Mouse (Mus musculus): ENCODE measurements around the gene Cdk18. TPM values are rescaled to one million over a fixed set of nuclear protein-coding genes. Genes with fewer than 3 reads are reported as not detected.

Gene Cdk18
- total RNA-seq, 2 experiments from 2014 or later = 23.2 to 27.2 TPM

DNA sequence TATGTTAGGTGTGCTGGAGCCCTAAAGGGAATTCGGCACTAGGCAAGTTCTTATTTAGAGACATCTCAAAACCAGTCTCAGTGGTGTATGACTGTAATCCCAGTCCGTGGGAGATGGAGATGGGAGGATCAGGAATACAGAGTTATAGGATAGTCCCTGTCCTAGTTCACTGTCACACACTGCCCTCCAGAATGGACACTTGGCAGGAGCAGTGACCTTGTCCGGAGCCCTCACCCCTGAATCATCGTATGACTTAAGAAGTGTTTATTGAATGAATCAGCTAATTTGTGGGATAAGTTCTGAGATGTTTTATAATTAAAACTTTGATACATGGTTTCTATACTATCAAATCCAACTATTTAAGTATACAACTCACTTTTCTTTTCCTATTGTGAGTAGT, 76.4 kb downstream of the Cdk18 start:
- DNase-seq = no peak

Other genes with a start within 250 kb of the Cdk18 start
- 100 to 1,000 TPM; 150 to 156 TPM for gene Nucks1, start 229.2 kb downstream of the Cdk18 start, total RNA-seq (2021)
- gene Slc45a3, start 176.7 kb downstream of the Cdk18 start, total RNA-seq (2021) = 1 to 10 TPM in 1 of 2 experiments, under 1 TPM in 1; 0.77 to 1.4 TPM
- gene Elk4, start 132.1 kb downstream of the Cdk18 start, total RNA-seq (2021) = 10 to 100 TPM; 50.5 to 61.7 TPM
- gene Mfsd4a, start 71.6 kb downstream of the Cdk18 start, total RNA-seq (2021) = 10 to 100 TPM; 58.3 to 62.8 TPM
- gene Lemd1, start 51.7 kb upstream of the Cdk18 start, total RNA-seq (2021) = under 1 TPM in 1 of 2 experiments, not detected in 1; 0.58 TPM
- under 1 TPM; 0.46 to 0.50 TPM for gene AC124108.1, start 51.8 kb upstream of the Cdk18 start, total RNA-seq (2021)
- not detected for gene Gm10188, start 90.1 kb upstream of the Cdk18 start, total RNA-seq (2021)
- 1 to 10 TPM; 3.0 to 3.3 TPM for gene Klhdc8a, start 158.9 kb upstream of the Cdk18 start, total RNA-seq (2021)
- gene Nuak2, start 176.4 kb upstream of the Cdk18 start, total RNA-seq (2021) = 1 to 10 TPM in 1 of 2 experiments, under 1 TPM in 1; 0.63 to 1.1 TPM